Mouse (Mus musculus) CH12.LX (cell line): ENCODE measurements at regions not wholly inside any gene's neighbourhood (a gene's known extent, or its start where the extent isn't known, plus 50 kb on each side); places are given as distances from the start of the nearest gene placed in this dataset.

Source experiments
- DNase-seq: peaks from one replicate; pipeline ENCODE4 v3.0.0-alpha.2; 2013; ENCODE audit errors: extremely low read depth
- H3K27ac ChIP-seq: 2 replicates; pipeline ENCODE4 v1.5.1; 2012; ENCODE audit warnings: low read depth, mild to moderate bottlenecking, control low read depth, moderate library complexity; ENCODE audit not compliant: insufficient read depth
- H3K27me3 ChIP-seq: replicated peaks from 2 replicates; pipeline ENCODE3; 2012; ENCODE audit warnings: inconsistent platforms
- H3K36me3 ChIP-seq, 2 experiments: replicated peaks in 1 of 2; 2 replicates each; pipeline versions ENCODE3 to v1.6.1; 2012; ENCODE audit warnings: inconsistent platforms in 1 of 2, low read length in 1 of 2, mild to moderate bottlenecking in 1 of 2, mixed read lengths in 1 of 2, moderate library complexity in 1 of 2; ENCODE audit not compliant: control insufficient read depth in 1 of 2, insufficient read depth in 1 of 2
- H3K4me1 ChIP-seq, 2 experiments: 2 replicates each; pipeline ENCODE4 v1.6.1; 2012; ENCODE audit warnings: inconsistent platforms in 1 of 2, moderate library complexity in 1 of 2; ENCODE audit not compliant: insufficient read depth in 2 of 2, control insufficient read depth in 1 of 2
- H3K4me2 ChIP-seq: 2 replicates; pipeline ENCODE4 v1.6.1; 2012; ENCODE audit warnings: low read depth, mild to moderate bottlenecking, control low read depth; ENCODE audit not compliant: poor library complexity, insufficient read depth, severe bottlenecking
- H3K4me3 ChIP-seq, 3 experiments: fragments of 150-350 bp in 1 of 3; sonication (generic) in 1 of 3; replicated peaks in 1 of 3; 2 replicates each; pipeline versions ENCODE3 to v1.5.1; 2011 to 2012; ENCODE audit warnings: low read depth in 2 of 3, low read length in 2 of 3, mild to moderate bottlenecking in 2 of 3, moderate library complexity in 2 of 3, control low read depth in 1 of 3, improper control_type of control experiment in 1 of 3, inconsistent platforms in 1 of 3, mixed read lengths in 1 of 3; ENCODE audit not compliant: poor library complexity in 1 of 3
- H3K79me2 ChIP-seq: replicated peaks from 2 replicates; pipeline ENCODE4 v1.6.1; 2012; ENCODE audit warnings: mild to moderate bottlenecking, moderate library complexity; ENCODE audit not compliant: control insufficient read depth, poor library complexity, insufficient read depth, severe bottlenecking; ENCODE audit errors: extremely low read depth
- H3K9ac ChIP-seq: 2 replicates; pipeline ENCODE4 v1.6.1; 2012; ENCODE audit warnings: low read depth, mild to moderate bottlenecking, control low read depth, moderate library complexity; ENCODE audit not compliant: insufficient read depth
- H3K9me3 ChIP-seq: replicated peaks from 2 replicates; pipeline ENCODE3; 2012; ENCODE audit warnings: low read length, inconsistent platforms, mixed read lengths
- BHLHE40 ChIP-seq: IDR thresholded peaks from 2 replicates; pipeline ENCODE4 v1.6.1; 2011; ENCODE audit warnings: mild to moderate bottlenecking, low read depth, low read length, improper control_type of control experiment
- CTCF ChIP-seq, 2 experiments: IDR thresholded peaks in 1 of 2; conservative IDR thresholded peaks in 1 of 2; 2 replicates each; pipeline ENCODE4 v1.5.1; 2011 to 2012; ENCODE audit warnings: low read depth in 2 of 2, low read length in 2 of 2, improper control_type of control experiment in 1 of 2, inconsistent platforms in 1 of 2, mild to moderate bottlenecking in 1 of 2, moderate library complexity in 1 of 2
- MAX ChIP-seq: IDR thresholded peaks from 2 replicates; pipeline ENCODE4 v1.6.1; 2011; ENCODE audit warnings: low read length, improper control_type of control experiment
- NRF1 ChIP-seq: IDR thresholded peaks from 2 replicates; pipeline ENCODE4 v1.6.1; 2014; ENCODE audit warnings: low read depth, mild to moderate bottlenecking, inconsistent platforms, low read length, improper control_type of control experiment, moderate library complexity
- POLR2A ChIP-seq: IDR thresholded peaks from 2 replicates; pipeline ENCODE4 v1.6.1; 2011; ENCODE audit warnings: low read depth, mild to moderate bottlenecking, improper control_type of control experiment, low read length
- TCF12 ChIP-seq: IDR thresholded peaks from 2 replicates; pipeline ENCODE4 v1.6.1; 2014; ENCODE audit warnings: low read depth, mild to moderate bottlenecking, inconsistent platforms, low read length, improper control_type of control experiment
- ZKSCAN1 ChIP-seq: IDR thresholded peaks from 2 replicates; pipeline ENCODE4 v1.6.1; 2012; ENCODE audit warnings: low read depth, inconsistent platforms, low read length, improper control_type of control experiment, borderline replicate concordance
- dilution Hi-C: fragments of 300-500 bp; cut with MboI; formaldehyde crosslinking; loops from 2 replicates; pipeline ENCODE4 v1.14.3; 2020; ENCODE audit warnings: low sequenced_read_pairs; ENCODE audit not compliant: extremely low pct_unique_long_range_greater_than_20kb, extremely low pct_ligation_motif_present
- in situ Hi-C: fragments of 300-500 bp; cut with MboI; formaldehyde crosslinking; loops from 3 replicates; pipeline ENCODE4 v1.14.3; 2019; ENCODE audit warnings: low sequenced_read_pairs, low pct_ligation_motif_present, low pct_unique_long_range_greater_than_20kb, mixed read lengths

DNA sequence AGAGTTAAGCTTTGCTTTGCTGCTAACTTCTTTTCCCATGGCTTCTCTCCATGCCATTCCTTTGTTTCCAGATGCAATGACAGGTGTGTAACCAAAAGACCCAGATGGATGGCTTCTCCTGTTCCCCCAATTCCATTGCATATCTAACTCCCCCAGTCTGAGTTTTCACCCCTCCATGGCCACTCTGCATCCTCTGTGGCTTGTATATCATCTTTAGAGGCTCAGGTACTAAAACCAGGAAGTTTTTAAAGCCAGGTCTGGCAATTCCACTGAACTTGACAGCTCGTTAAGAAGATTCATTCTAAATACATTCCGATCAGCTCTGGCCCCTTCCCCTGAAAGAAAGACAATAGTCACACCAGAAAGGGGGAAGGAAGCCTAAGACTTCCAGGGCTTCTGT lies 60.6 kb upstream of the Api5 start:
- Histone ChIP-seq H3K9me3 (peaks cover 35% of the 10 kb centered on the region), H3K9ac (no peak overlapping the region), H3K4me1 (no peaks in the 10 kb centered on the region), H3K79me2 (no peaks in the 10 kb centered on the region), H3K4me2 (no peak overlapping the region), H3K36me3 (no peaks in the 10 kb centered on the region), H3K27ac (no peak overlapping the region), H3K4me3 (no peak overlapping the region), H3K27me3 (no peaks in the 10 kb centered on the region)
- dilution Hi-C loops, result no loop called here
- no peak for TF ChIP-seq CTCF (conservative IDR thresholded peaks at IDR 0.05 in 1 of 2, IDR thresholded peaks at IDR 0.05 in 1 of 2; ENCODE audit: low read depth in 2 of 2, low read length in 2 of 2)
- no peak for TF ChIP-seq BHLHE40
- TF ChIP-seq ZKSCAN1, result no peak
- no peak for TF ChIP-seq POLR2A
- no peak for TF ChIP-seq MAX
- TF ChIP-seq TCF12, result no peak
- no peak for TF ChIP-seq NRF1
- DNase-seq, result no peak
- in situ Hi-C loops, result no loop called here
